In the genomic region with DNA sequence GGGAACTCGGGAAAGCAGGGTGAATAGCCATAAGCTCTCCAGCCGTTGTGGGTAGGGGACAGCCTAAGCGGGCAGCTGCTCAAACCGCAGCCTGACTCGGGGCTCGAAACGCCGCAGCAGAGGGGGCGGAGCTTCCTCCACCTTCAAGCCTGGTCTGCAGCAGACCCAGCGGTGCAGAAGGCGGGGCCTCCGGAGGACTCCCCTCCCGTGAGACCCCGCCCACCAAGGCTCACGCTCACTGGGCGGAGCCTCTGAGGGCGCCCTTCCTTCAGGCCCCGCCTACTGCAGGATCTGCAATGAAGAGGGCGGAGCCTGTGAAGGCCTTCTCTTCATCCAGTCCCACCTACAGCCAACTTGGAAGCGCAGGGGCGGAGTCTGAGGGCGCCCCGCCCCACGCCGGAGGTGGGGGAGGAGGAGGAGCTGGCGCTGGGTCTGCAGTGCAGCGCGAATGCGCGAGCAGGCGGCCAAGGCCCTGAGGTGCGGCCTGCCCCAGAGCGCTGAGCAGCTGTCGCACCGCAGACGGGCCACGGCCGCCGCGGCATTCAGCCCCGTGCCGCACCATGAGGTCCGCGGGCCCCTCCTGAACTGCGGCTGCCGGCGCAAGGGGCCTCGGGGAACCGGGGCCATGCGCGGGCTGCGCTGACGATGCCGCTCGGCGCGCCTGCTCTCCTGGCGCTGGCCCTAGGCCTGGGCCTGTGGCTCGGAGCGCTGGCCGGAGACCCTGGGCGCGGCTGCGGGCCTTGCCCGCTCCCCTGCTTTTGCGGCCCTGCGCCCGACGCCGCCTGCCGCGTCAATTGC, we compare ENCODE assay signal across 8 mouse cellular contexts. TPM values are rescaled to one million over a fixed set of nuclear protein-coding genes. Genes with fewer than 3 reads are reported as not detected.
DNase-seq lines count a peak whose midpoint lies in the region; ATAC-seq and TF ChIP-seq lines count a peak whose summit lies in the region.

A gene (plus strand): TSS at position 217 of the 798 bp plus-strand sequence.

- no peaks in the 10 kb centered on the region for H3K9me3 ChIP-seq in CH12.LX (replicated peaks; ENCODE audit: low read length)
- no peaks in the 10 kb centered on the region for H3K9me3 ChIP-seq in forebrain, embryonic 11.5 days (ENCODE audit: control insufficient read depth, low read length)
- no peaks in the 10 kb centered on the region for H3K9me3 ChIP-seq in heart, embryonic 16.5 days (replicated peaks; ENCODE audit: control insufficient read depth, low read length)
- H3K9me3 ChIP-seq in liver, embryonic 15.5 days (replicated peaks): no peaks in the 10 kb centered on the region
- H3K9me3 ChIP-seq in neural tube, embryonic 12.5 days: no peaks in the 10 kb centered on the region

- H3K36me3 ChIP-seq in CH12.LX (replicated peaks in 1 of 2; ENCODE audit: control insufficient read depth in 1 of 2, insufficient read depth in 1 of 2, low read length in 1 of 2): peaks cover 0 to 2% of the 10 kb centered on the region in 2 experiments
- H3K36me3 ChIP-seq in forebrain, embryonic 11.5 days (ENCODE audit: control insufficient read depth, insufficient read depth, low read length): no peaks in the 10 kb centered on the region
- no peaks in the 10 kb centered on the region for H3K36me3 ChIP-seq in heart, embryonic 16.5 days (ENCODE audit: control insufficient read depth, insufficient read depth)
- no peaks in the 10 kb centered on the region for H3K36me3 ChIP-seq in liver, embryonic 15.5 days (replicated peaks)
- H3K36me3 ChIP-seq in neural tube, embryonic 12.5 days: no peaks in the 10 kb centered on the region

- 0 out of 2 replicates have a peak, but pooled peaks cover 8% of the 10 kb centered on the region for H3K79me2 ChIP-seq in CH12.LX (replicated peaks; ENCODE audit: control insufficient read depth, extremely low read depth, insufficient read depth, poor library complexity, severe bottlenecking)

- under 1% methylated on average over 71 of the region's 72 CpGs for WGBS in forebrain, embryonic 11.5 days
- WGBS in heart, embryonic 16.5 days: under 1% methylated on average over 72 of the region's 72 CpGs
- WGBS in liver, embryonic 15.5 days (ENCODE audit: insufficient replicate concordance): under 1% methylated on average over 72 of the region's 72 CpGs
- WGBS in neural tube, embryonic 12.5 days: under 1% methylated on average over 72 of the region's 72 CpGs

- no peaks in the 10 kb centered on the region for H3K27me3 ChIP-seq in CH12.LX (replicated peaks)
- H3K27me3 ChIP-seq in forebrain, embryonic 11.5 days (ENCODE audit: control insufficient read depth, insufficient read depth, low read length): peaks cover 10% of the 10 kb centered on the region; the same call in 1 of the 2 replicates
- no peaks in the 10 kb centered on the region for H3K27me3 ChIP-seq in heart, embryonic 16.5 days (ENCODE audit: control insufficient read depth, insufficient read depth, low read length)
- H3K27me3 ChIP-seq in liver, embryonic 15.5 days: peaks cover 2% of the 10 kb centered on the region; the same call in 1 of the 2 replicates
- H3K27me3 ChIP-seq in neural tube, embryonic 12.5 days (replicated peaks): peaks cover 14% of the 10 kb centered on the region

- in situ Hi-C loops in CH12.LX (cut with MboI; ENCODE audit: low pct_ligation_motif_present, low pct_unique_long_range_greater_than_20kb, low sequenced_read_pairs): loop anchor here (5.0 kb wide), 1 partner anchor 92 kb away; no protein-coding TSS in a partner anchor

- TF ChIP-seq CTCF in CH12.LX (conservative IDR thresholded peaks at IDR 0.05 in 1 of 2, IDR thresholded peaks at IDR 0.05 in 1 of 2; ENCODE audit: low read depth in 2 of 2, low read length in 2 of 2): no peak

- no peak for TF ChIP-seq EP300 in CH12.LX (IDR thresholded peaks at IDR 0.05; ENCODE audit: low read length)

- dilution Hi-C loops in CH12.LX (cut with MboI; ENCODE audit: extremely low pct_ligation_motif_present, extremely low pct_unique_long_range_greater_than_20kb, low sequenced_read_pairs): no loop called here

- H3K9ac ChIP-seq in CH12.LX (ENCODE audit: insufficient read depth, low read depth): peak within 1 kb of the TSS; percentile 95
- H3K9ac ChIP-seq in forebrain, embryonic 11.5 days (ENCODE audit: low read length): peak within 1 kb of the TSS; percentile 91
- H3K9ac ChIP-seq in heart, embryonic 16.5 days (ENCODE audit: low read length): peak within 1 kb of the TSS; percentile 89
- H3K9ac ChIP-seq in liver, embryonic 15.5 days: peak within 1 kb of the TSS; percentile 85
- peak within 1 kb of the TSS; percentile 94 for H3K9ac ChIP-seq in neural tube, embryonic 12.5 days

- peaks cover 0 to 39% of the 10 kb centered on the region in 2 experiments; a peak in 2 of 4 replicates for H3K4me1 ChIP-seq in CH12.LX (ENCODE audit: control insufficient read depth in 1 of 2, insufficient read depth in 2 of 2)
- peaks cover 12% of the 10 kb centered on the region; the same call in 1 of the 2 replicates for H3K4me1 ChIP-seq in forebrain, embryonic 11.5 days (replicated peaks; ENCODE audit: control insufficient read depth, insufficient read depth, low read length)
- peaks cover 19% of the 10 kb centered on the region for H3K4me1 ChIP-seq in heart, embryonic 16.5 days (ENCODE audit: control insufficient read depth, insufficient read depth, low read length)
- H3K4me1 ChIP-seq in liver, embryonic 15.5 days (replicated peaks): peaks cover 43% of the 10 kb centered on the region
- H3K4me1 ChIP-seq in neural tube, embryonic 12.5 days: peaks cover 29% of the 10 kb centered on the region

- DNase-seq in CH12.LX (ENCODE audit: extremely low read depth): peak; percentile 99
- peak; percentile 100 for DNase-seq in c-Kit-positive CD71-positive TER-119-negative erythroid progenitor cells, embryonic 14.5 days (ENCODE audit: low read depth)
- DNase-seq in forebrain, embryonic 11.5 days (ENCODE audit: low spot score): peak; percentile 100
- DNase-seq in kidney, postnatal 36 days: peak; percentile 99
- peak; percentile 99 for DNase-seq in telencephalon, adult 2 months (ENCODE audit: low read depth, low spot score)

- peak; percentile 98 for TF ChIP-seq POLR2A in CH12.LX (IDR thresholded peaks at IDR 0.05; ENCODE audit: low read depth, low read length)

- peak; percentile 96 for ATAC-seq in forebrain, embryonic 11.5 days (replicated peaks; ENCODE audit: low FRiP score)
- peak; percentile 97 for ATAC-seq in heart, embryonic 16.5 days (replicated peaks; ENCODE audit: extremely low read depth, insufficient read depth, low FRiP score)
- ATAC-seq in liver, embryonic 15.5 days (ENCODE audit: insufficient read depth): peak; percentile 90
- peak; percentile 95 for ATAC-seq in neural tube, embryonic 12.5 days (ENCODE audit: low FRiP score, low read depth)

- H3K4me2 ChIP-seq in CH12.LX (ENCODE audit: insufficient read depth, low read depth, poor library complexity, severe bottlenecking): peak within 1 kb of the TSS; percentile 67
- peak within 1 kb of the TSS; percentile 86 for H3K4me2 ChIP-seq in forebrain, embryonic 11.5 days (ENCODE audit: low read depth, low read length, severe bottlenecking)
- H3K4me2 ChIP-seq in heart, embryonic 16.5 days (ENCODE audit: low read depth, low read length): peak within 1 kb of the TSS; percentile 94
- peak within 1 kb of the TSS; percentile 100 for H3K4me2 ChIP-seq in liver, embryonic 15.5 days
- peak within 1 kb of the TSS; percentile 85 for H3K4me2 ChIP-seq in neural tube, embryonic 12.5 days (replicated peaks)

- H3K4me3 ChIP-seq in CH12.LX (replicated peaks in 1 of 3; ENCODE audit: low read depth in 2 of 3, low read length in 2 of 3, poor library complexity in 1 of 3): peak within 1 kb of the TSS; percentile 61 to 96 (median 94)
- peak within 1 kb of the TSS; percentile 84 for H3K4me3 ChIP-seq in forebrain, embryonic 11.5 days (ENCODE audit: low read depth, low read length)
- peak within 1 kb of the TSS; percentile 85 for H3K4me3 ChIP-seq in heart, embryonic 16.5 days (ENCODE audit: low read length)
- peak within 1 kb of the TSS; percentile 81 for H3K4me3 ChIP-seq in liver, embryonic 15.5 days (replicated peaks)
- H3K4me3 ChIP-seq in neural tube, embryonic 12.5 days: peak within 1 kb of the TSS; percentile 76

- TF ChIP-seq RAD21 in CH12.LX (IDR thresholded peaks at IDR 0.05; ENCODE audit: low read depth, low read length): no peak

- peak within 1 kb of the TSS; percentile 79 for H3K27ac ChIP-seq in CH12.LX (ENCODE audit: insufficient read depth, low read depth)
- H3K27ac ChIP-seq in forebrain, embryonic 11.5 days (ENCODE audit: low read depth, low read length): peak within 1 kb of the TSS; percentile 94
- H3K27ac ChIP-seq in heart, embryonic 16.5 days (ENCODE audit: low read length): peak within 1 kb of the TSS; percentile 93
- H3K27ac ChIP-seq in liver, embryonic 15.5 days (replicated peaks): peak within 1 kb of the TSS; percentile 91
- peak within 1 kb of the TSS; percentile 96 for H3K27ac ChIP-seq in neural tube, embryonic 12.5 days

TF ChIP-seq in CH12.LX, 34 proteins besides CTCF, POLR2A, EP300 and RAD21 (continues in another document):
- TF ChIP-seq ELF1 (IDR thresholded peaks at IDR 0.05; ENCODE audit: low read depth, low read length) (peak; percentile 38; the same call in 1 of the 2 replicates), POLR2AphosphoS2 (IDR thresholded peaks at IDR 0.05; ENCODE audit: low read depth, low read length) (peak; percentile 85), MXI1 (IDR thresholded peaks at IDR 0.05; ENCODE audit: low read depth, low read length) (no peak), SIN3A (IDR thresholded peaks at IDR 0.05; ENCODE audit: low read length) (peak; percentile 55; the same call in 1 of the 2 replicates), JUND (conservative IDR thresholded peaks at IDR 0.05; ENCODE audit: low read depth, low read length) (no peak), TCF12 (IDR thresholded peaks at IDR 0.05; ENCODE audit: low read depth, low read length) (no peak; the same call in 1 of the 2 replicates), GABPA (IDR thresholded peaks at IDR 0.05; ENCODE audit: insufficient replicate concordance, low read depth, low read length) (no peak), ZKSCAN1 (IDR thresholded peaks at IDR 0.05; ENCODE audit: borderline replicate concordance, low read depth, low read length) (no peak), HCFC1 (IDR thresholded peaks at IDR 0.05; ENCODE audit: low read depth, low read length) (peak; percentile 46), NELFE (IDR thresholded peaks at IDR 0.05; ENCODE audit: low read depth, low read length) (peak; percentile 93), ZC3H11A (IDR thresholded peaks at IDR 0.05; ENCODE audit: low read depth, low read length) (no peak), UBTF (IDR thresholded peaks at IDR 0.05; ENCODE audit: low read depth, low read length) (peak; percentile 79)

RNA-seq across cellular contexts. Expression of the gene that starts here (rescaled TPM):
- total RNA-seq in CH12.LX (2012; rRNA removed) (11.1 and 13.4 TPM in 2 replicates), CH12.LX (2014; rRNA removed) (2.7 and 2.8 TPM in 2 replicates)
- polyA plus RNA-seq in CH12.LX (2012; ENCODE audit: insufficient read length, low read depth): 7.5 and 8.3 TPM in 2 replicates
- polyA plus RNA-seq in forebrain, embryonic 11.5 days (2014; fragmentation: Nextera tagmentation; extraction: Ambion mirVana): 19.0 and 23.9 TPM in 2 replicates
- 17.6 and 18.4 TPM in 2 replicates for polyA plus RNA-seq in heart, embryonic 16.5 days (2015; fragmentation: Nextera tagmentation; extraction: Ambion mirVana)
- polyA plus RNA-seq in liver, embryonic 15.5 days (2015; fragmentation: Nextera tagmentation; extraction: Ambion mirVana): 2.6 and 3.0 TPM in 2 replicates
- 23.0 and 26.5 TPM in 2 replicates for polyA plus RNA-seq in neural tube, embryonic 12.5 days (2016; fragmentation: Nextera tagmentation; extraction: Ambion mirVana)

Comparison
In these comparisons a context has a peak if more than half of its experiments do, and no peak if none do; other contexts are left out.
1. Peak in every context shown above with its lines: DNase-seq, ATAC-seq, H3K4me3 ChIP-seq and H3K27ac ChIP-seq.